Mouse (Mus musculus) left cerebral cortex, adult 8-10 months (tissue): Measurements from ENCODE around the gene Unc13d. TPM values are rescaled to one million over a fixed set of nuclear protein-coding genes. Genes with fewer than 3 reads are reported as not detected.
"Not testable (repeated sequence)": the region's sequence is repeated elsewhere in the genome, so short reads cannot be mapped to it uniquely, and the experiment has no call there.

Experiments
- DNase-seq, 2 experiments: peaks; one replicate each; pipeline ENCODE4 v3.0.0; 2022; ENCODE audit warnings: low spot score in 2 of 2
- total RNA-seq, 4 experiments: library from RNA; stranded (reverse); gene quantifications; 2 replicates each; pipeline ENCODE4 v1.2.4; 2022

Unc13d gene
- total RNA-seq, 4 experiments from 2014 or later = 1.2 to 4.1 (median 1.7) TPM

DNA sequence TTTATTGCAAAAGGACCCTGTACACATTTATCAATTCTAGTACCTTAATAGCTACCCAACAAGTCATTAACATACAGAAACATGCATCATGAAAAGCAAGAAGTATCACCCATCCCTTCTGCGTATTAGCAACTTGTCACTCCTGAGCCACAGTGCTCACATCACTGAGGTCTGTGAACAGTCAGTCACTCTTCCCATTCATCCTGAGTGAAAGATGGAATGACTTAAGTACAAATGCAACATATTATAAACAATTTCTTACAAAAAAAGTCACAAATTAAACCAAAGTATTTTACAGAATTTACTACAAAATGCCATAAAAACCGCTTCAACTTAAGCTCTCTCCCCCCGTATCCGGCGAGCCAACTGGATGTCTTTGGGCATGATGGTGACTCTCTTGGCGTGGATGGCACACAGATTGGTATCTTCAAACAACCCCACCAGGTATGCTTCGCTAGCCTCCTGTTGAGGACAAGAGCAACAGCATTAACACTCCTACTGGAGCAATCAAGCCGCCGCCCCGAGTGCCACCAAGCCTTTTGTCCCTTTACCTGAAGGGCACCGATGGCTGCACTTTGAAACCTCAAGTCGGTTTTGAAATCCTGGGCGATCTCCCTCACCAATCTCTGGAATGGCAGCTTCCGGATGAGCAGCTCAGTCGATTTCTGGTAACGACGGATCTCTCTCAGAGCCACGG is 54.5 kb downstream of the Unc13d start:
- DNase-seq = not testable (repeated sequence)

- no peak for DNase-seq
Observed at GRCm38 (mm10) chr11:116022256-116022780, 55.4 kb downstream of the Unc13d start.

DNA sequence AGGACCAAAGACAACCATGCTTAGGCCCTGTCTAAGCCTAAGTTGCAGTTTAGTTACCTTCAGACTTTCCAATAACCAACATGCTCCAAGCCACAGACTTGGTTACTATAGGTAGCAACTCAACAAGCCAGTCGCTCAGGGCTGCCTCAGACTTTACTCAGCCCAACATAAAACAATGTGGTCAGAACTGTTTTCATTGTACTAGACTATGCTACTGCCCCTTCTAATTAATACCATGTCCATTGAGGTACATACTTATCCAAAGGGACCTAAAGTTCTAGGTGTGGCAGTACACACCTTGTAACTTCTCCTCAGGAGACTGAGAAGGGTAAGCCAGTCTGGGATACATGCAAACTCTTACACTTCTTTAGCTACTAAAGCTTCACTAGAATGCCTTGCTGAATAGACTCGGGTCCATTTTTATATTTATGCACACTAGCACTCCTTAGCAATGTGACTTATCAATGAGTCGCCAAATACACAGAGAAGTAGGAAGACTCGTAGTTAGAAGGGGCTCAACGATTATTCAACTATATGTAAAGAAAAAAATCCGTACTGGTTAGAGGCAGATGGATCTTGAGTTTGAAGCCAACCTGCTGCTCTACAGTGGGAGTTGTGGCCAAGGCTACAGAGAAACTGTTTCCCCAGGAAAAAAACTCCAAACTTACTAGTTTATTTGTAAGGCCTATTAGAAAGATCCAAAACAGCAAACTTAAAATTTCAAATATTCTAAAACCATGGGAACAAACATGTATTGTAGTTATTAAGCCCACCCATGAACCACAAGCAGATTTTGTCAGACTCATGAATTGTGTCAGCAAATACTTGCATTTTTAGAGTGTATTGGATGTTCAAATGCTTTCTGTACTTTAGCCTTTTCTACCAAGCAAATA is 56.2 kb downstream of the Unc13d start:
- DNase-seq = no peak

GRCm38 (mm10) chr11:116020519-116020922 is 57.2 kb downstream of the Unc13d start:
- no peak for DNase-seq

GRCm38 (mm10) chr11:116019976-116020411 is 57.8 kb downstream of the Unc13d start:
- DNase-seq = no peak

GRCm38 (mm10) chr11:116019360-116019791 is 58.4 kb downstream of the Unc13d start:
- DNase-seq = no peak

GRCm38 (mm10) chr11:116018867-116019266 is 58.9 kb downstream of the Unc13d start:
- not testable (repeated sequence) for DNase-seq

DNA sequence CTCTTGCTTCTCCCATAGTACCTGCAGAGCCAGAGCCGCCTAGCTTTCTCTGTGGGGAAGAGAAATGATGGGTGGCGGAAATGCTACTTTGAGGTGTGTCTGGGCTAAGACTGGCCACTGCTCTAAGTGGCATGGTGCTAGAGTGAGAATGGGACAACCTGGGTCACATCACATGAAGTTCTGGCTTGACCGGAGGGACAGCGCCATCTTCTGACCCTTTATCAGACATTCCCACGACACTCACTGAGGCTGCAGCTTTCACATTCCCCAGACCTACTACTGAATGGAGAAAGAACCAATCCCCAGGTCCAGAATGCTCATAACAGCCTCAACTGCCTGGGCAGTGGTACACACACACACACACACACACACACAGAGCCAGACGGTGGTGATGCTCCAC is 59.7 kb downstream of the Unc13d start:
- no peak for DNase-seq

DNA sequence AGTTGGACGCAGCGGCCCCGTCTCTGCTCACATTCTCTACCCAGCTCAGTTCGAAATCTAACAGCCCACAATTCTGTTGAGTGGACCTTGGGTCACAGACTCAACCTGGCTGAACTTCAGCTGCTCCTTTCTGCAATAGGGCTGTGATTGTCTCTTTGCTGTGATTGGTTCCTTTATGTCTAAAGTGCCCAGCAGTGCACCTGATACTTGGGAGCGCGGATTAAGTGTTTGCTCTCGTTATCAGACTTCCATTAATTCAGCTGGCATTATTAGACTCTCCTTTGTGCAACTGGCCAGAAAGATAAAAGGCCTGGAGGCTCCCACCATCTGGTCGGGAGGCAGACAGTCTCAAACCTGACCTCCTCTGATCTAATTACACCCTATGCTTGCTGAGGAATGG is 62.9 kb downstream of the Unc13d start:
- no peak for DNase-seq

DNA sequence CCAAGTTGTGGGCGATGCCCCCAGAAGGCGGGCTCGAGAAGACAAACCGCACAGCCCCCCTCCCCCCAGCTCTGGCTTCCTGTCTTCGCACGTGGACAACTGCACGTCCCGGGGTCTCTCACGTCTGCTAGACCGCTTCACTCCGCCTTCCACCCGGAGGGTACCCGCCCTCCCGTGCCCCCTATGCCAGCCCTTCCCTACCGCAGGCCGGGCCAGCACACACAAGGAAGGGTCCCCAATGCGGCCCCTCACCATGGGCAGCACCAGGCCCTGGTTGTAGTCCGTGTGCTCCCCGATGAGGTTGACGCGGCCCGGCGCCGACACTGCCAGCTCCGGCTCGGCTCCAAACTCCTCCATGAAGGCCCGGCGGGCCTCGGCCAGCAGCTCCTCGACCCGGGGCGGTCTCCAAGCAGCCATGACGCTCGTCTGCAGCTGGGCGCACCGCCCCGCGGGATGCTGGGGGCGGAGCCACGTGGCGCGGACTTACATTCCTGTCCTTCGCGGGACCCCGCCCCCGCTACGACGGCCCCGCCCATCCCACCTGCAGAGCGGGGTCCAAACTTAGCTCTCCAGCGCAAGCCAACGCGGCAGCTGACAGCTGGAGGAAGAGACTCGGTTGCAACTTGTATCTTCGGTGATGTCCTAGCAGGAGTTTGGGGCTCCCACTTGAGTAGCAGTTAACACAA is 65.4 kb downstream of the Unc13d start, which contains the start of gene Galk1:
Gene Galk1 (minus strand): TSS at position 458 of the 686 bp plus-strand sequence.
- peak; percentile 64 to 92 for DNase-seq

Other genes starting within 250 kb of the Unc13d start
- gene Myo15b, start 219.6 kb downstream of the Unc13d start, total RNA-seq = under 1 TPM; 0.07 to 0.89 (median 0.57) TPM
- gene Smim5, start 178.0 kb downstream of the Unc13d start, total RNA-seq = 1 to 10 TPM in 1 of 4 experiments, under 1 TPM in 2, not detected in 1; 0.78 to 1.6 (median 0.95) TPM
- not detected for gene Smim6, start 165.9 kb downstream of the Unc13d start, total RNA-seq
- 10 to 100 TPM; 42.0 to 61.0 (median 55.7) TPM for gene Sap30bp, start 144.7 kb downstream of the Unc13d start, total RNA-seq
- 10 to 100 TPM; 23.5 to 33.0 (median 25.2) TPM for gene Recql5, start 144.5 kb downstream of the Unc13d start, total RNA-seq
- 10 to 100 TPM in 3 of 4 experiments, 1 to 10 TPM in 1; 9.4 to 13.4 (median 11.3) TPM for gene Itgb4, start 103.3 kb downstream of the Unc13d start, total RNA-seq
- gene Galk1, start 65.2 kb downstream of the Unc13d start, total RNA-seq = 10 to 100 TPM; 16.1 to 19.7 (median 18.6) TPM
- gene H3f3b, start 50.0 kb downstream of the Unc13d start, total RNA-seq = 100 to 1,000 TPM; 272 to 296 (median 284) TPM
- gene Unk, start 47.6 kb downstream of the Unc13d start, total RNA-seq = 10 to 100 TPM; 23.4 to 27.7 (median 25.0) TPM
- gene Wbp2, start 9.0 kb upstream of the Unc13d start, total RNA-seq = 100 to 1,000 TPM; 414 to 460 (median 438) TPM
- 1 to 10 TPM; 5.6 to 8.1 (median 7.0) TPM for gene Trim47, start 49.2 kb upstream of the Unc13d start, total RNA-seq
- gene Trim65, start 53.2 kb upstream of the Unc13d start, total RNA-seq = 1 to 10 TPM; 6.3 to 7.7 (median 7.4) TPM
- gene Mrpl38, start 60.9 kb upstream of the Unc13d start, total RNA-seq = 10 to 100 TPM; 43.3 to 64.9 (median 56.2) TPM
- 10 to 100 TPM; 68.8 to 81.3 (median 76.5) TPM for gene Fbf1, start 90.2 kb upstream of the Unc13d start, total RNA-seq
- 10 to 100 TPM; 34.4 to 47.6 (median 39.6) TPM for gene Ten1, start 120.9 kb upstream of the Unc13d start, total RNA-seq
- gene Acox1, start 121.1 kb upstream of the Unc13d start, total RNA-seq = 100 to 1,000 TPM; 122 to 132 (median 126) TPM
- gene Evpl, start 160.1 kb upstream of the Unc13d start, total RNA-seq = 1 to 10 TPM; 2.1 to 2.8 (median 2.5) TPM
- 10 to 100 TPM; 66.5 to 72.8 (median 70.5) TPM for gene Srp68, start 196.3 kb upstream of the Unc13d start, total RNA-seq
- gene Galr2, start 203.0 kb upstream of the Unc13d start, total RNA-seq = not detected
- gene Exoc7, start 229.3 kb upstream of the Unc13d start, total RNA-seq = 100 to 1,000 TPM in 3 of 4 experiments, 10 to 100 TPM in 1; 99.6 to 115 (median 106) TPM